Mouse (Mus musculus) spleen, adult 18-20 months (tissue): Measurements from ENCODE around the gene Cep85l.

Experiments used
- DNase-seq, 2 experiments: peaks; one replicate each; pipeline ENCODE4 v3.0.0; 2022; ENCODE audit warnings: mixed read lengths in 2 of 2

Gene Cep85l

GRCm38 (mm10) chr10:53341288-53341965 is 38.3 kb downstream of the Cep85l start:
- no peak for DNase-seq

GRCm38 (mm10) chr10:53339045-53339444 is 40.7 kb downstream of the Cep85l start:
- no peak for DNase-seq

DNA sequence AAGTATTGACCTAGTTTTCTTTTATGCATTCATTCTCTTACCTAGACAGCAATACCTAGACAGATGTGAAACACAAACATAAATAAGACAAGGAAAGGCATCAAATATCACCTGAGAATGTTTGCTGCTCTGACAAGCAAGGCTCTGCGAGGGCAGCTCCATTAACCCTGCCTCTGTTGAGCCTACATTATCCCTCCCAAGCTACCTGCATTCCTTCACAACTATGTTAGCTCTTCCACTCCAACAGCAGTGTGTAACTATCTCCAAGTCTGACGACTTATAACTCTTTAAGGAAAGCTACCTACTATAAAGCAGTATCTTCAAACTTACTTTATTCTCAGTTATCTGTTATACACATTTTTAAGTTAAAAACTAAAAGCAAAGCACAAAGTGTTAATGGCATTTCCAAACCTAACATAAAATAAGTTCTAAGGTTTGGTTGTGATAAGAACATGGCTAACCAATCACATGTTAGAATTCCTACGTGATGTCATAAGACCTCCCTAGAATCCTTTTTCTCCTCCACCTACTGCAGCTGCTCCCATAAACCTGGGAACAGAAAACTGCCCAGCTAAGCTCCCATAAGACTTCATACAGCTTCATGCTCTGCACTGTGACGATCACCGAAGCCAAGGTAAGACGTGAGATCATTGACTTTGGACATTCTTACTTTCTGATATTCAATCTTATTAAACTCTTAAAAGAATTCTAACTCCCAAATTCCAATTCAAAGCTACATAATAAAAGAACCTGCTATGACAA is 42.4 kb downstream of the Cep85l start, which contains the start of gene Pln:
Gene Pln, plus strand, starts transcription at position 506 of the 762 bp plus-strand sequence.
- DNase-seq, result no peak

DNA sequence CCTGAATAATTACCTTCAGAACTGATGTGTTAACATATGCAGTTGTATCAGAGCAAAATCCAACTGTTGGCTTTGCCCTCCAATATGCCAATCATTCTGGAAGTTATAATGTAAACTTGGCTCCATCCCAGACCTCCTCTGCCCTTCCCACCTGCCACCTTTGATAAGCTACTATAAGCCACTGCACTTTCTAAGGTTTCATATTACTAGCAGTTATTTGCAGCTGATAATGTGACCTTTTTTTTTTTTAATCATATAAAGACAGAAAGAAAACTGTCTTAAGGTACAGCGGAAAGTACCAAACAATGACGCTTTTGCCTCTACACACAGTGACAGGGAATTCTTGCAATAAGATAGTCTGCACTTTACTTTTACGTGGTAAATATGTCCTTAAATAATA is 43.8 kb downstream of the Cep85l start:
- DNase-seq, result no peak

DNA sequence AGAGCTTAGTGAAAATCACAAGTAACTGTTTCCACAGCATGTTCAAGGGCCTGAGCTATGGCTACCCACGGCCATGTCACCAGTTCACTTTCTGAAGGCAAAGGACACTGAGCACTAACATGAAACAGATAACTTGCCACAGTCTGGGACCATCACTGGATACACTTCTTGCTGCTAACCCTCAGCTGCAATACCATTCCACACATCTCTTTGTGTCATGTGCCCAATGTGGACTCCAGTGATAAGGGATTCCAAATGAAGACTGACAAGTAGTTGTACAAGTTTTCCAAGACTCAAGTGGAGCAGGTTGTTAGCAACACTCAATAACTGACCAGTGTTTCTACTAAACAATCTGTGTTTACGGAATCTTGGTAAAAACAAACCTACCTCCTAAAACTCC is 44.5 kb downstream of the Cep85l start:
- no peak for DNase-seq

GRCm38 (mm10) chr10:53332752-53333151 is 47.0 kb downstream of the Cep85l start:
- no peak for DNase-seq

DNA sequence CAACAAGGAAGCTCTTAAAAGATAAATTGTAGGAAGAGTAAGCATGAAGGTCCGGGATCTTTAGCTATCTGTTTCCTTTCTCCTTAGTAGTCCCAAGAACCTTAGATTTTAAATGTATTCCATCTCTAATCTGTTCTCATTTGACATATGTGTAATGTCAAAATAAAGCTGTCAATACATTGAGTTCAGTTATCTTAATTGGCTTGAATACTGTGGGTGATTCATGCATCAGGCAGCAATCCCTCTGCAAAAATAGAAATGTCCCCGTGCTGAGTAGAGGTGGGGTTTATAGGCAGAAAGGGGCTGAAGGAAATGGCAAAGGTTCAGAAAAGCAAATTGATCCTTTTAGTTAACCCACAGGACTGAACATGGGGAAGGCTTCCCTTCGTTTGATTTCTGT is 50.5 kb downstream of the Cep85l start:
- DNase-seq, result no peak

- no peak for DNase-seq
Measured at GRCm38 (mm10) chr10:53326367-53326766, 53.4 kb downstream of the Cep85l start.

- DNase-seq, result no peak
Measured at GRCm38 (mm10) chr10:53324663-53325062, 55.1 kb downstream of the Cep85l start.

DNA sequence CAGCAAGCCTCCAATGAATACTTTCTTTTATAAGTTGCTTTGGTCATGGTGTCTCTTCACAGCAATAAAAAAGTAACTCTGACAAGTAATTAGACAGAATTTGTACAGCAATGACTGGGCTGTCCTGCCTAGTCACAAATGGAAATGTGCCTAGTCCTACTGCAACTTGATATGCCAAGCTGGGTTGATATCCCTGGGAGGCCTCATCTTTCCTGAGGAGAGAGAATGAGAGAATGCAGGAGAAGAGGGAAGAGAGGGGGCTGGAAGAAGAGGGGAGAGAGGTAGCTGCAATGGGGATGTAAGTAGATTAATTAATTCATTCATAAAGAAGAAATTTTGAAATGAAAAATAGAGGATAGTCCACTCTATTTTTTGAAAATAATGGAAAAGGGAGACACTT is 56.4 kb downstream of the Cep85l start:
- no peak for DNase-seq

GRCm38 (mm10) chr10:53306674-53307073 is 73.1 kb downstream of the Cep85l start:
- no peak for DNase-seq

- DNase-seq, result no peak
Measured at GRCm38 (mm10) chr10:53305867-53306266, 73.9 kb downstream of the Cep85l start.

GRCm38 (mm10) chr10:53285147-53285546 is 94.6 kb downstream of the Cep85l start:
- DNase-seq, result no peak

- DNase-seq, result no peak
Measured at GRCm38 (mm10) chr10:53272228-53272627, 107.5 kb downstream of the Cep85l start.

- DNase-seq, result no peak
Measured at GRCm38 (mm10) chr10:53262021-53262420, 117.7 kb downstream of the Cep85l start.

DNA sequence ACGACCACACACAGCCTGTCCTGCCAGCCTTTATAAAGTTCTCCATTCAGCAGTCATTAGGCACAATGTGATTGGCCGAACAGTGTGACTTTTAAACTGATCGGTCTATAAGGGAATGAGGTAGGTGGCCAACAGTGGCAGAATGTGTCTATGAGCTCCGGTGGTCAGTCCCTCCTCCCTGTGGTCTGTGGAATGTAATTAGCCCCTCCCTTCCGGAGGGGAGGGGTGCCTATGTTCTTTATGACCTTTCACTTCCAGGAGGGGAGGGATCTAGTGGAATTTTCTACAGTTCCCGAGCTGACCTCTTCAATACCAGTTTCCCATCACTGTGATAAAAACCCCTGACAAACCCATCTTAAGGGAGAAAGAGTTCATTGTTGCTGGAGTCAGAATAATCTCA is 144.4 kb downstream of the Cep85l start:
- DNase-seq, result no peak

GRCm38 (mm10) chr10:53234683-53235082 is 145.1 kb downstream of the Cep85l start:
- DNase-seq, result no peak

GRCm38 (mm10) chr10:53234086-53234613 is 145.6 kb downstream of the Cep85l start:
- no peak for DNase-seq

GRCm38 (mm10) chr10:53230809-53231208 is 148.9 kb downstream of the Cep85l start:
- DNase-seq, result no peak

DNA sequence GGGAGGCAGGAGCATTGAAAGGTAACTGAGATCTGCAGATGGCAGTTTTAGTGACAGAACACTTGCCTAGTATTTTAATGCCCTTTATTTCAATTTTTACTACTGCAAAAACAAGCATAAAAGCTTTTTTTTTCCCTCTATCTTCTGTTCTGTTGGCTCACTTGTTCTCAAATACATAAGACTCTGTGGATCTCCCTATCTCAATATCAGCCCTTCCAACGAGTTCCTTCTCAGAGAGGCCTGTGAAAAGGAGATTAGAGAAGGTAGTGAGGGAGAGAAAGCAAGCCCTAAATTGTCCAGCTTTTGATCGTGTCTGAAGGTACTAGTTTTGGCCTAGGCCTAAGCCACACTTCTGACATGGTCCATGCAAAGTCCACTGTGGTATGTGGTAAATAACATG is 150.6 kb downstream of the Cep85l start:
- DNase-seq, result no peak
